Mouse (Mus musculus) stomach, embryonic 14.5 days (tissue): Measurements from ENCODE around the gene Atp11a. TPM values are rescaled to one million over a fixed set of nuclear protein-coding genes. Genes with fewer than 3 reads are reported as not detected.

ENCODE experiments used
- ATAC-seq: fragments of 200-750 bp; cut with Nextera tagmentation; 2 replicates; pipeline ENCODE4 v1.8.0; 2017; ENCODE audit warnings: low read depth, moderate TSS enrichment; ENCODE audit not compliant: insufficient number of reproducible peaks, insufficient read depth, low FRiP score
- H3K27ac ChIP-seq: fragments of 300-500 bp; sonication (generic); 2 replicates; pipeline ENCODE4 v1.5.1; 2014; ENCODE audit warnings: mild to moderate bottlenecking, low read length, moderate library complexity, mixed read lengths
- H3K27me3 ChIP-seq: fragments of 300-500 bp; sonication (generic); 2 replicates; pipeline ENCODE4 v1.6.1; 2014; ENCODE audit warnings: low read length, control low read depth, mixed read lengths; ENCODE audit not compliant: control insufficient read depth, insufficient read depth
- H3K36me3 ChIP-seq: fragments of 300-500 bp; sonication (generic); 2 replicates; pipeline ENCODE4 v1.6.1; 2014; ENCODE audit warnings: mild to moderate bottlenecking, control low read depth, low read length, moderate library complexity, mixed read lengths; ENCODE audit not compliant: control insufficient read depth, insufficient read depth
- H3K4me1 ChIP-seq: fragments of 300-500 bp; sonication (generic); 2 replicates; pipeline ENCODE4 v1.6.1; 2014; ENCODE audit warnings: low read length, control low read depth, mixed read lengths; ENCODE audit not compliant: control insufficient read depth, insufficient read depth
- H3K4me2 ChIP-seq: fragments of 300-500 bp; sonication (generic); replicated peaks from 2 replicates; pipeline ENCODE4 v1.6.1; 2014; ENCODE audit warnings: low read depth, low read length, control low read depth
- H3K4me3 ChIP-seq: fragments of 300-500 bp; sonication (generic); 2 replicates; pipeline ENCODE4 v1.5.1; 2014; ENCODE audit warnings: low read depth, low read length, control low read depth
- H3K9ac ChIP-seq: fragments of 300-500 bp; sonication (generic); replicated peaks from 2 replicates; pipeline ENCODE4 v1.6.1; 2014; ENCODE audit warnings: low read depth, mild to moderate bottlenecking, control low read depth, low read length, moderate library complexity, mixed read lengths
- H3K9me3 ChIP-seq: fragments of 300-500 bp; sonication (generic); 2 replicates; pipeline ENCODE4 v1.6.1; 2016; ENCODE audit warnings: low read depth, low read length, control low read depth; ENCODE audit not compliant: control insufficient read depth
- whole genome bisulfite sequencing: fragments of 180-500 bp; shearing (Covaris S2); extraction: QIAGEN DNeasy Blood & Tissue Kit; methylation state at CpG from one replicate; pipeline ENCODE4 v1.1.7; 2014; 5-methylcytosine and 5-hydroxymethylcytosine counted together
- polyA plus RNA-seq: library from polyadenylated mRNA; unstranded; fragments of >200 nt; fragmentation: Nextera tagmentation; extraction: Ambion mirVana; gene quantifications from 2 replicates; pipeline ENCODE4 v1.2.1, GENCODE M21; 2014

Gene Atp11a
- polyA plus RNA-seq, 1 experiment from 2014 or later, result 20.8 TPM

DNA sequence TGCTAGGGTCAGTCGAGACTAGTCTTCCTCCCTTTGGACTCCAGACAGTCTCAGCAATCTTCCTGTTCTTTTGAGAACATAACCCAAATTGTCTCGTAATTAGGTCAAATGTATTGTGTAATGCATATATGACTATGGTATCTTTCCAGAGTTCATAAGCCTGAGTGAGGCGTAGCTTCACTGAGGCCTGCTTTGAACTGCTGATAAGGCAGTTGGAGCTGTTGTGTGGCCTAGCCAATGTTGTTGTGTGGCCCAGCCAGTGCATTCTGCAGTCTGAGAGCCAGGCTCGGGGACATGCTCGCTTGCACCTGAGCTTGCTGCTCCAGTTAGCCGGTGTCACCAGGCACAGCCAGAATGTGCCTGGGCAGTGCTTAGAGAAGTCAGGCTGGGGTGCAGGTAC, 89.6 kb downstream of the Atp11a start:
- H3K27me3 ChIP-seq, result no peaks in the 10 kb centered on the region
- WGBS, result 90% methylated on average over 6 of the region's 6 CpGs
- no peak for ATAC-seq
- H3K27ac ChIP-seq, result no peak overlapping the region
- H3K9ac ChIP-seq, result no peak overlapping the region
- H3K4me1 ChIP-seq, result no peaks in the 10 kb centered on the region
- no peak overlapping the region for H3K4me3 ChIP-seq
- no peak overlapping the region for H3K4me2 ChIP-seq
- H3K36me3 ChIP-seq, result peaks cover 50% of the 10 kb centered on the region
- no peaks in the 10 kb centered on the region for H3K9me3 ChIP-seq

DNA sequence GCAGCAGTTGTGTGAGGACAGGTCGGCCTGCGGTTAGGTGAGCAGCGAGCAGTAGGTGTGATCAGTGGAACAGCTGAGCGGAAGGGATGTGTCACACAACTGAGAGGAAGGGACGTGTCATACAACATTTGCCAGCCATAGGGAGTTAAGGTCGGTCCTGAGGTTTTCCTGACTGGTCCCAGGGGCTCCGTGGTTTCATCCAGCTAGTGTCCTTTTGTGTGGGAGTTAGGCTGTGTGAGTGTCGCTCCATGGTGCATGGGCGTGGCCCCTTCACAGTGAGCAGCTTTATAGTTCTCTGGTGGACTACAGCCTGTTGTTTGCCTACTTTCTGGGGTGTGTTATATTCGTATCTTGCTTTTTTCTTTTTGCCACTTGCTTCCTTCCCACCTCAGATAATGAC, 94.4 kb downstream of the Atp11a start:
- ATAC-seq, result no peak
- WGBS, result 78% methylated on average over 10 of the region's 10 CpGs
- Histone ChIP-seq H3K4me2 (no peak overlapping the region), H3K4me1 (no peaks in the 10 kb centered on the region), H3K9ac (no peak overlapping the region), H3K36me3 (peaks cover 29% of the 10 kb centered on the region), H3K27me3 (no peaks in the 10 kb centered on the region), H3K4me3 (no peak overlapping the region), H3K27ac (no peak overlapping the region), H3K9me3 (no peaks in the 10 kb centered on the region)

DNA sequence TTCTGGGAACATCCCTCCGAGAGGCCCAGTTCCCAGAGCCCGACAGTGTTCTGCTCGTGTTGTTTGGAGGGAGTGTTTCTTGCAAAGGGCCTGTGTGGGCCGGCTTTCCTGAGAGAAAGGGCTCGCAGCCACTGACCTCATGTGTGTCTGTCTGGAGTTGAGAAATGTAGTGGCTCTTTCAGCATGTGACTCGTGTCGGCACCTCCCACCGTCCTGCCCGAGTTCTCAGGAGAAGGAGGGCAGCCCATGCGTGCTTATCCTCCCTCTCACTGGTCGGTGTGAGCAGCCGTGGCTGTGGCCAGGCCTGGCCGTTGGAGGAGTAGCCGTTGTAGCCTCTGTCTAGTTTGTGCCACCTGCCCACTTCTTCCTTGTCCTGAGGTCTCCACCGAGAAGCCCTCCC, 99.2 kb downstream of the Atp11a start:
- no peak overlapping the region for H3K4me2 ChIP-seq
- no peak for ATAC-seq
- H3K27me3 ChIP-seq, result no peaks in the 10 kb centered on the region
- no peak overlapping the region for H3K4me3 ChIP-seq
- H3K27ac ChIP-seq, result no peak overlapping the region
- peaks cover 18% of the 10 kb centered on the region for H3K36me3 ChIP-seq
- no peak overlapping the region for H3K9ac ChIP-seq
- no peaks in the 10 kb centered on the region for H3K4me1 ChIP-seq
- 68% methylated on average over 15 of the region's 15 CpGs for WGBS
- H3K9me3 ChIP-seq, result no peaks in the 10 kb centered on the region

DNA sequence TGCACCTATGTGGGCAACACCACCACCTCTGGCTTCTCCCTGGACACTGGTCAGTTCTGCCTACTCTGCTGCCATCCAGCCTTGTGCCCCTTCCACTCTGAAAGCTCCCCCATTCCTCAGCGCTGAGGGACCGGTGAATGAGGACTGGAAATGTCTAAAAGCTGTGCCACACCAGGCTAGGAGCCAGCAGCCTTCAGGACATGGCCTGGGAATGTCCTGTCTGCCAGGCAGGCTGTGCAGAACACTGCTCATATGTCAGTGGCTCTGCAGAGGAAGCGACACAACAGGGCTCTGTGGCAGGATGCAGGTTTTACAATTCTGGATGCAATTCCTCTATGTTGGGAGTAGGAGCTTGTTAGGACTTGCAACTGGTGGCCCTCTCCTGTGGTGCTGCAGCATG, 106.2 kb downstream of the Atp11a start:
- no peak for ATAC-seq
- H3K27ac ChIP-seq, result no peak overlapping the region
- no peaks in the 10 kb centered on the region for H3K4me1 ChIP-seq
- no peak overlapping the region for H3K4me2 ChIP-seq
- no peak overlapping the region for H3K4me3 ChIP-seq
- no peaks in the 10 kb centered on the region for H3K9me3 ChIP-seq
- H3K36me3 ChIP-seq, result peaks cover 25% of the 10 kb centered on the region
- no peaks in the 10 kb centered on the region for H3K27me3 ChIP-seq
- H3K9ac ChIP-seq, result no peak overlapping the region
- WGBS, result 93% methylated on average over 3 of the region's 3 CpGs

DNA sequence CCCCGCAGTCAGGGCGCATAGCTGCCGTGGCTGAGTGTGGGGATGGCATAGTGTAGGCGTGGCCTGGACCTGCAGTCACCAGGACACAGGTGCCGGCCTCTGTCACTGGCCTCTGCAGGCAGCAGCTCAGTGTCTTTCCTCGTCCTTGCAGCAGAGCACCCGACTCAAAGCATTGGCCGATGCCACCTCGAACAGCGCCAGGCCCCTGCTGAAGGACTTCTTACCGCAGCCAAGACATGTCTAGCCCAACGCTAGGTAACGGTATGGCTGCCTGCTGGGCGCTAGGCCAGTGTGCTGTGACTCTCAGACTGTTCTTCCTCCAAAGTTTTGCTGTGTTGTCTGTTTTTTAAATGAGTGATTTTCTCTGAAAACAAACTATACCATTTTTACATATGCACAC, 106.8 kb downstream of the Atp11a start:
- WGBS, result 89% methylated on average over 14 of the region's 14 CpGs
- no peaks in the 10 kb centered on the region for H3K4me1 ChIP-seq
- H3K36me3 ChIP-seq, result peaks cover 25% of the 10 kb centered on the region
- no peak overlapping the region for H3K9ac ChIP-seq
- H3K27ac ChIP-seq, result no peak overlapping the region
- ATAC-seq, result no peak
- H3K9me3 ChIP-seq, result no peaks in the 10 kb centered on the region
- no peaks in the 10 kb centered on the region for H3K27me3 ChIP-seq
- no peak overlapping the region for H3K4me3 ChIP-seq
- H3K4me2 ChIP-seq, result no peak overlapping the region

DNA sequence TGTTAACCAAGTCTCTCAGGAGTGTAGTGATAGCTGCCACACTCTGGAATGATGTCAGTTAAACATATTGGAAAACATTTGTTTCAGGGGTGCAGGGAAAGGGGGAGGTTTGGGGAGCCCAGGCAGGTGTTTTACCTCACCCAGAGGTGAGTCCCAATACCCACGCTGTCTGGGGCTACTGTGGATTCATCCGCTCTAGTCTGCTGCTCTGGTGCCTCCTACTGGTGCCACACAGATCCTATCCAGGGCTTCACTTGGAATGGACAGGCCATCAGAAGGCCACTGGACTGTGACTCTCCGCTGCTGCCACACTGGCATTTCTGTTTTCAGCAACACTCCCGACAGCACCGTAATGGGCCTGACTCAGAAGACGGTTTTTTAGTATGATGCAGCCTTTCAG, 109.0 kb downstream of the Atp11a start:
- H3K9me3 ChIP-seq, result no peaks in the 10 kb centered on the region
- no peak overlapping the region for H3K9ac ChIP-seq
- no peak for ATAC-seq
- 79% methylated on average over 6 of the region's 6 CpGs for WGBS
- H3K27ac ChIP-seq, result no peak overlapping the region
- H3K4me1 ChIP-seq, result no peaks in the 10 kb centered on the region
- H3K27me3 ChIP-seq, result no peaks in the 10 kb centered on the region
- H3K4me3 ChIP-seq, result no peak overlapping the region
- H3K36me3 ChIP-seq, result peaks cover 17% of the 10 kb centered on the region
- H3K4me2 ChIP-seq, result no peak overlapping the region

DNA sequence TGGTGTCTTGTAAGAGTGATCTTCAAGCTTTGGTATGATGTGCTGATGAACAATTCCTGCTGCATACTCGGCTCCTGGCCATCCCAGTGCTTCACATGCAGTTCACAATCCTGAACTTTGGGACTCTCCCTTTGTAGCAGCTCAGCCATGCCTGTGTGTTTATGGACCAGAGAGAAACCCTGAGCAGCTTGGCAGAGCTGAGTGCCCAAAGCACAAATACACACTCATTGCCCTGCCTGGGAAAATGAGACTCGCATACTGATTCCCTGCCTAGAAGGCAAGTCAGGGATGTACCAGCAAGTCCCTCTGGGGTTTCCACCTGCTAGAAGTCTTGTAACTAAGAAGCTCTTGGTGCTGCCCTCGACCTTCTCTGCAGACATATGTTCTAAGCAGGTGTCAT, 112.8 kb downstream of the Atp11a start:
- Histone ChIP-seq H3K27ac (no peak overlapping the region), H3K4me3 (no peak overlapping the region), H3K4me2 (no peak overlapping the region), H3K27me3 (0 out of 2 replicates have a peak, but pooled peaks cover 2% of the 10 kb centered on the region), H3K4me1 (0 out of 2 replicates have a peak, but pooled peaks cover 4% of the 10 kb centered on the region), H3K36me3 (0 out of 2 replicates have a peak, but pooled peaks cover 6% of the 10 kb centered on the region), H3K9me3 (no peaks in the 10 kb centered on the region), H3K9ac (no peak overlapping the region)
- WGBS, result 77% methylated on average over 3 of the region's 3 CpGs
- no peak for ATAC-seq

DNA sequence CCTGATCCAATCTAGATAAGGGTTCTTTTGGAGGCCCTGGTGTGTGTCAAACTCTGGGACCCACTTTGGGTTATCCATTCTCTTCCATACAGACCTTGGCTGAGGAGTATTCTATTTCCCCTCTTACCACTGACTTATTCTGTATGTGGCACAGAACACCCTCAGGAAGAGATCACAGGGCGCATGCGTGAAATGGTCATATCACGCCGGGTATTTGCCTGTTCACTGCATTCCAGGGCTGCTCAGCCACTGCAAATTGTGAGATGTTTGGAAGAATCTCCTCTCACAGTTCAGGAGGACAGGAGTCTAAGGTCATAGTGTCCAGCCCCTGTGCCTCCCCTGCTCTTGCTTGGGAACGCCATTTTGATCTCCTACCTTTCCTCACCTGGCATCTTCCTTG, 113.8 kb downstream of the Atp11a start:
- ATAC-seq, result no peak
- Histone ChIP-seq H3K9ac (no peak overlapping the region), H3K4me2 (no peak overlapping the region), H3K4me3 (no peak overlapping the region), H3K27me3 (0 out of 2 replicates have a peak, but pooled peaks cover 2% of the 10 kb centered on the region), H3K27ac (no peak overlapping the region), H3K36me3 (0 out of 2 replicates have a peak, but pooled peaks cover 2% of the 10 kb centered on the region), H3K4me1 (0 out of 2 replicates have a peak, but pooled peaks cover 4% of the 10 kb centered on the region), H3K9me3 (no peaks in the 10 kb centered on the region)
- WGBS, result 87% methylated on average over 5 of the region's 5 CpGs

DNA sequence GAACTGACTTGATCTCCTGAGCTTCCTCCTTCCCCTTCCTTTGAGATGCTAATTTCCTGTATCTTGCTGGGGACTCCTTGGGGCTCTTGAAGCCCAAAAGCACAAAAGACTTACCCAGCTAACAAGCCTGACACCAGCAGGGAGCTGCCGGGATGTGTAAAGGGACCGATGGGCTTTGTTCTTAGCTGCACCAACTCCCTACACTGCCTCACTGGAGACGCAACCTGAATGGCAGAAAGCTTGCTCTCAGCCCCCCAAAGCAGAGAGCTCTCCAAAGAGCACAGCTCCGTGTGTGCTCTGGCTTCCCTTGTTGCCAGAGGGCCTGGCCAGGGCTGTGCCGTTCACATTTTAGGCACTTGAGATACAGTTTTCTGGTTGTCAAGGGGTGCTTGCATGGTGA, 114.6 kb downstream of the Atp11a start:
- no peak for ATAC-seq
- Histone ChIP-seq H3K9ac (no peak overlapping the region), H3K36me3 (no peaks in the 10 kb centered on the region), H3K27me3 (0 out of 2 replicates have a peak, but pooled peaks cover 2% of the 10 kb centered on the region), H3K4me2 (no peak overlapping the region), H3K27ac (no peak overlapping the region), H3K4me1 (0 out of 2 replicates have a peak, but pooled peaks cover 4% of the 10 kb centered on the region), H3K9me3 (no peaks in the 10 kb centered on the region), H3K4me3 (no peak overlapping the region)
- whole genome bisulfite sequencing, result 10% methylated on average over 5 of the region's 5 CpGs
